Mouse (Mus musculus) spleen, adult 10 weeks (tissue): Measurements from ENCODE around the gene Higd2a. TPM values are rescaled to one million over a fixed set of nuclear protein-coding genes. Genes with fewer than 3 reads are reported as not detected.

ENCODE experiments used
- polyA plus RNA-seq: library from polyadenylated mRNA; stranded (reverse); fragments of 350-450 nt; fragmentation: Illumina TruSeq; extraction: RNeasy Lipid Tissue Mini Kit (QIAGEN cat#74804); gene quantifications from one replicate; pipeline ENCODE4 v1.2.3, GENCODE M21; 2015; ENCODE audit warnings: low replicate concordance; ENCODE audit not compliant: insufficient read depth

The Higd2a gene
- 70.3 TPM for polyA plus RNA-seq

DNA sequence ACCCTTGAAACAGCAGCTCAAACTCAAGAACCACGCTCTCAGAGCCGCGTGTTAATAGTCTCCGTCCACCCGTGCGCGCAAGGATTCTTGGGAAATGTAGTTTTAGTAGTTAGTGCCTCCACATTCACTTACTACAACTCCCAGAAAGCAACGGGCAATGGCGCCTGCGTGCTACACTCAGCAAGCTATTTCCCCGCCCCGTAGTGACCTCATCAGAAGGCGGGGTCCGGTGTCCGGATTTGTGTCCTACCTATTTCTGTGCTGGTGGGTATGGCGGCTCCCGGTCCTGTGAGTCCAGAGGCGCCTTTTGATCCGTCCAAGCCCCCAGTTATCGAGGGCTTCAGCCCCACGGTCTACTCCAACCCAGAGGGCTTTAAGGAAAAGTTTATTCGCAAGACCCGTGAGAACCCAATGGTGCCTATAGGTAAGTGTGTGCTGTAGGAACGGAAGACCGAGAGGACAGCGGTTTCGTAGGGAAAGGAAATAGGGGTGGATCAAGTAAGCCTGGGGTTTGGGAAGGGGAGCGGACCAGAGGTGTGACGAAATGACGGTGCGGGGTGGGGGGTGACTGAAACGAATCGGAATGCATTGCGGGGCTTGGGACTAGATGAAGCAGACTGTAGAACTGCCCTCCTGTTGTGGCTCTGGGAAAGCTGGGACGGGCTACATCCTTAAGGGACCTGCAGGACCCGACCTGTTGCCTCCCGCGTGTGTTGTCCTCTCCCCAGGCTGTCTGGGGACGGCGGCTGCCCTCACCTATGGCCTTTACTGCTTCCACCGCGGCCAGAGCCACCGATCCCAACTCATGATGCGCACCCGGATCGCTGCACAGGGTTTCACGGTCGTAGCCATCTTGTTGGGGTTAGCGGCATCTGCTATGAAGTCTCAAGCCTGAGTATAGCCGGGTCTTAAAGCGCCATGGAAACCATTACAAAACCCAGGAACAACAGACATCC lies at the start of gene Higd2a, which contains the start of gene Nop16:
Gene Higd2a (plus strand): TSS at position 212 of the 956 bp plus-strand sequence.
Gene Nop16 (minus strand): TSS at position 95 of the 956 bp plus-strand sequence.

DNA sequence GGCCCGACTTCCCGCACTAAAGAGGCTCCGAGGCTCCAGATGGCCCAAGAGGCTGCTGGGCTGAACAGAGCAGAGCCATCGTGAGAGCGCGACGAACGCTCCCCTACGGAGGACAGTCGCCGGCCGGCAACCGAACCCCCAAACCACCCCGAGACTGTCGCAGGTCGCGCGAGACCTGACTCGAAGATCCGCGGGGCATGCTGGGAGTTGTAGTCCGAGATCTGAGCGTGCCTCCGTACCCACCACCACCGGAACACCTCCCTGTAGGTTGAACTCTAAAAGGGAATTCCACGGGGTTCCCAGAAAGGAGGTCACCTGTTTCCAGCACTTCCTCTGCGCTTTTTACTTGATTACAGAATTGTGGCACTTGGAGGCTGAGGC lies 24.8 kb upstream of the Higd2a start, which contains the start of gene 4833439L19Rik:
Gene 4833439L19Rik (minus strand): TSS at position 235 of the 381 bp plus-strand sequence.

DNA sequence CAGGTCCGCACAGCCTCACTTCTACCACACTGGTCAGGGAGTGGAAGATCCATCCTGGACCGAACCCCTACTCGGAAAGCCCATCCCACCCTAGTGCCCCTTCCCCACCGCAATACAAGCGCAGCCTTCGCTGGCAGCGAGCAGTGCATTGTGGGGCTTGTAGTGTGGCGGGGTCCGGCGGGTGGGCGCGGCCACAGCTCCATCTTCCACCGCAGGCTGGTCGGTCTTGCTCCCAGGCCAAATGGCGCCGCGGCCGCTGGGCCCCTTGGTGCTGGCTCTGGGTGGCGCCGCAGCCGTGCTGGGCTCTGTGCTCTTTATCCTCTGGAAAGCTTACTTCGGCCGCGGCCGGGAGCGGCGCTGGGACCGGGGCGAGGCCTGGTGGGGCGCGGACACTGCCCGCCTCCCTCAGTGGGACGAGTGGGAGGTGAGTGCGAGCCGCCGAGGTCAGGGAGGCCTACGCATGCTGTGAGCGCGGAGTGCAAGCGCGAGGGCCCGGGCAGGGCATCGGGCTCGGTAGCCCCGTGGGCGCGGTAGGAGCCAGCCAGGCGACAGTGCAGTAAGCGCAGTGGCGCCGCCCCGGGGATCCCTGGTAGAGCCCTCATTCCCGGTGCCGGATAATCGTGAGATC lies 15.0 kb upstream of the Higd2a start, which contains the start of gene Arl10:
Gene Arl10 (plus strand): TSS at position 162 of the 628 bp plus-strand sequence.

DNA sequence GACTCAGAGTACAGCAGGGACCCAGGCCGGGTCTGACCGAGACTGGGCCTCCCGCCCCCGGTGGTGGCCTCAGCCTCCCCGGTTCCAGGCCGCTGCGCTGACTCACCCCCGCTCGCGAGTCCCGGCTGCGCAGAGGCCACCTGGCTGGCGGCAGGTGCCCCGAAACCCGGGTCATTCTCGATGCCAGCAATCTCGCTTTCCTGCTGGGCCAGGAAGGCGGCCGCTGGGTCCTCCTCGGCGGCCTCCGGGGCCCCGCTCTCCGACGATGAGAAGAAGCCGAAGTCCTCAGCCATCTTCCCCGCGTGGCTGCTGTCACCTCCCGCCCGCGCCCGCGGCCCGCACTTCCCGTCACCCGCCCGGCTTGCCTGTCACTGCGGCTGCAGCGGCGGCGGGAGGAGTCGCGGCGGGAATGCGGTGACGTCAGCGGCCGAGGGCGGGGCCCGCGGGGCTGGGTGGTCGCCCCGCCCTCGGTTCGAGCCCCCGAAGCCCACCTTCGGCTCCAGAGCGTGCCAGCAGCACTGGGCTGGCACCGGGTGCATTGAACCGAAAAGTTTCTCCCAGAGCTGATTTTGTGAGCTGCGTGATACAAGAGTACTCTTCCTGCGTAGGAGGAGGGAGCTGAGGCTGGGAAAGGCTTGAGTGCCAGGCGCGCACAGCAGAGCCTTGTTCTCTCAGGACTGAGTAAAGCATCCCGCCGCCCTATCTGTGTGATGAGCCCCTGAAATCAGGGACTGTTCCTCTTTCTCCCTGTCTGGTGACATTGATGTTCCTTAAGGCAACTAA lies 21.2 kb downstream of the Higd2a start, which contains the start of gene Cltb:
Gene Cltb (minus strand): TSS at position 373 of the 783 bp plus-strand sequence.

DNA sequence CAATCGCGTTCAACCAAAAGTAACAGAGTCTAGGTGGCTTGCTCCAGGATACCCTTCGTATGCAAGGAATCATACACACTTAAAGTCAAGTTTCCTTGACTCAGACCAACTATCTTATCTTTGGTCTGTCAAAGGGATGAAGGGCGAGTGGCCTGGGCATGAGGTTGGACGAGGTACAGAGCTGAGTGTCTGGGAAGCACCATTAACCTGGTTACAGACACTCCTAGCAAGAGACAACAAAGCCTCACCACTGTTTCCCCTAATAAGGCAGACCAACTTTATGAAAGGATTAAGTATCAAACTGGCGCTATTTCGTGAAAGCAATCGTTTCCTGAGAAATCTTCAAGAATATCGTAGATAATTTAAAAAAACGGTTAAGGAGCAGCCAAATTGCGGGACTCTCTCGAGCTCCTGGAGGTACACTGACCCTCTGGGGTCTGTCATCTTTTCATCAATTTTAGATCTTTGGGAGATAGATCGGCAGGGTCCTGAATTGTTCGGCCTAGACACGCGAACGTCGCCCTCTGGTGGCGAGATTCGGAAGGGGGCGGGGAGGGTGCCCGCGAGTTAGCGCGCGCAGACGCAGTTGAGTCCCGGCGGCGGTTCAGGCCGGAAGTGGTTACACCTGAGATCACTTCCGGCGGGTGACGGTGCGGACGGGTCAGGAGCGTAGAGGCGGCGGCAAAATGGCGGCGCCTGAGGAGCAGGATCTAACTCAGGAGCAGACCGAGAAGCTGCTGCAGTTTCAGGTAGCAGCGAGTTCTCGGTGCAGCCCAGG lies 31.3 kb downstream of the Higd2a start, which contains the start of gene Faf2:
Gene Faf2 (plus strand): TSS at position 630 of the 778 bp plus-strand sequence.

Other genes starting within 250 kb of the Higd2a start
- gene Cplx2, start 218.9 kb upstream of the Higd2a start, polyA plus RNA-seq = 3.6 TPM
- 21.1 TPM for gene Thoc3, start 121.4 kb upstream of the Higd2a start, polyA plus RNA-seq
- 15.6 TPM for gene Simc1, start 86.4 kb upstream of the Higd2a start, polyA plus RNA-seq
- gene 4833439L19Rik, start 24.8 kb upstream of the Higd2a start, polyA plus RNA-seq = 59.6 TPM
- 21.0 TPM for gene Arl10, start 15.2 kb upstream of the Higd2a start, polyA plus RNA-seq
- 28.3 TPM for gene Nop16, start 117 bp upstream of the Higd2a start, polyA plus RNA-seq
- 12.0 TPM for gene Cltb, start 21.1 kb downstream of the Higd2a start, polyA plus RNA-seq
- 56.9 TPM for gene Faf2, start 31.6 kb downstream of the Higd2a start, polyA plus RNA-seq
- 47.1 TPM for gene Rnf44, start 103.7 kb downstream of the Higd2a start, polyA plus RNA-seq
- not detected for gene Cdhr2, start 111.3 kb downstream of the Higd2a start, polyA plus RNA-seq
- gene Gprin1, start 159.7 kb downstream of the Higd2a start, polyA plus RNA-seq = not detected
- gene Sncb, start 176.4 kb downstream of the Higd2a start, polyA plus RNA-seq = not detected
- gene Eif4e1b, start 193.8 kb downstream of the Higd2a start, polyA plus RNA-seq = not detected
- 10.8 TPM for gene Tspan17, start 199.2 kb downstream of the Higd2a start, polyA plus RNA-seq